Mouse (Mus musculus): Measurements from ENCODE around the gene Syt8.
"Not testable (repeated sequence)": the region's sequence is repeated elsewhere in the genome, so short reads cannot be mapped to it uniquely, and the experiment has no call there.

Syt8 gene

GRCm38 (mm10) chr7:142434137-142434865 lies at the start of gene Syt8:
Gene Syt8, plus strand, starts transcription at chr7:142434850.
- no peak for DNase-seq

GRCm38 (mm10) chr7:142385742-142386403 lies 48.8 kb upstream of the Syt8 start:
- no peak for DNase-seq

GRCm38 (mm10) chr7:142386621-142387201 lies 47.9 kb upstream of the Syt8 start:
- no peak for DNase-seq

- peak; percentile 98 for DNase-seq
Observed at GRCm38 (mm10) chr7:142387419-142388148, 47.1 kb upstream of the Syt8 start, which contains the start of gene Ctsd. Gene Ctsd, minus strand, starts transcription at chr7:142388038.

- DNase-seq, result no peak
Observed at GRCm38 (mm10) chr7:142388198-142388597, 46.5 kb upstream of the Syt8 start.

- DNase-seq, result no peak
Observed at GRCm38 (mm10) chr7:142388740-142389139, 45.9 kb upstream of the Syt8 start.

- no peak for DNase-seq
Observed at GRCm38 (mm10) chr7:142389961-142390650, 44.5 kb upstream of the Syt8 start.

- DNase-seq, result no peak
Observed at GRCm38 (mm10) chr7:142391108-142391507, 43.5 kb upstream of the Syt8 start.

- no peak for DNase-seq
Observed at GRCm38 (mm10) chr7:142391609-142392008, 43.0 kb upstream of the Syt8 start.

GRCm38 (mm10) chr7:142393191-142393590 lies 41.5 kb upstream of the Syt8 start:
- DNase-seq, result no peak

- no peak for DNase-seq
Observed at GRCm38 (mm10) chr7:142394261-142395190, 40.1 kb upstream of the Syt8 start.

- no peak for DNase-seq
Observed at GRCm38 (mm10) chr7:142395472-142395871, 39.2 kb upstream of the Syt8 start.

GRCm38 (mm10) chr7:142396611-142397010 lies 38.0 kb upstream of the Syt8 start:
- no peak for DNase-seq

- no peak for DNase-seq
Observed at GRCm38 (mm10) chr7:142398052-142398451, 36.6 kb upstream of the Syt8 start.

GRCm38 (mm10) chr7:142399250-142399649 lies 35.4 kb upstream of the Syt8 start:
- no peak for DNase-seq

GRCm38 (mm10) chr7:142400112-142400749 lies 34.4 kb upstream of the Syt8 start:
- peak; percentile 57 for DNase-seq

- no peak for DNase-seq
Observed at GRCm38 (mm10) chr7:142400750-142401142, 33.9 kb upstream of the Syt8 start.

- DNase-seq, result no peak
Observed at GRCm38 (mm10) chr7:142403591-142403990, 31.1 kb upstream of the Syt8 start.

GRCm38 (mm10) chr7:142405134-142405533 lies 29.5 kb upstream of the Syt8 start:
- not testable (repeated sequence) for DNase-seq

GRCm38 (mm10) chr7:142407935-142408334 lies 26.7 kb upstream of the Syt8 start:
- no peak for DNase-seq

- no peak for DNase-seq
Observed at GRCm38 (mm10) chr7:142408686-142409085, 26.0 kb upstream of the Syt8 start.
